Mouse (Mus musculus) heart, embryonic 12.5 days (tissue): ENCODE results near the gene Ccdc70. TPM values are rescaled to one million over a fixed set of nuclear protein-coding genes. Genes with fewer than 3 reads are reported as not detected.
"Not testable (repeated sequence)": the region's sequence is repeated elsewhere in the genome, so short reads cannot be mapped to it uniquely, and the experiment has no call there.

ENCODE experiments used
- ATAC-seq: fragments of 200-750 bp; cut with Nextera tagmentation; 2 replicates; pipeline ENCODE4 v1.8.0; 2017; ENCODE audit warnings: moderate TSS enrichment, moderate library complexity; ENCODE audit not compliant: insufficient number of reproducible peaks, low FRiP score
- H3K27ac ChIP-seq: fragments of 300-500 bp; sonication (generic); 2 replicates; pipeline ENCODE4 v1.5.1; 2016; ENCODE audit warnings: mild to moderate bottlenecking, moderate library complexity; ENCODE audit not compliant: poor library complexity, severe bottlenecking
- H3K27me3 ChIP-seq: fragments of 300-500 bp; sonication (generic); replicated peaks from 2 replicates; pipeline ENCODE4 v1.6.1; 2016; ENCODE audit warnings: mild to moderate bottlenecking, moderate library complexity
- H3K36me3 ChIP-seq: fragments of 300-500 bp; sonication (generic); 2 replicates; pipeline ENCODE4 v1.6.1; 2016; ENCODE audit warnings: mild to moderate bottlenecking, moderate library complexity
- H3K4me1 ChIP-seq: fragments of 300-500 bp; sonication (generic); replicated peaks from 2 replicates; pipeline ENCODE4 v1.6.1; 2016; ENCODE audit warnings: mild to moderate bottlenecking
- H3K4me2 ChIP-seq: fragments of 300-500 bp; sonication (generic); 2 replicates; pipeline ENCODE4 v1.6.1; 2016; ENCODE audit warnings: mild to moderate bottlenecking, moderate library complexity
- H3K4me3 ChIP-seq: fragments of 300-500 bp; sonication (generic); 2 replicates; pipeline ENCODE4 v1.5.1; 2016; ENCODE audit warnings: mild to moderate bottlenecking
- H3K9ac ChIP-seq: fragments of 300-500 bp; sonication (generic); 2 replicates; pipeline ENCODE4 v1.6.1; 2016; ENCODE audit warnings: mild to moderate bottlenecking, moderate library complexity
- H3K9me3 ChIP-seq: fragments of 300-500 bp; sonication (generic); replicated peaks from 2 replicates; pipeline ENCODE4 v1.6.1; 2016; ENCODE audit warnings: mild to moderate bottlenecking, moderate library complexity
- WGBS: fragments of 180-500 bp; shearing (Covaris S2); methylation state at CpG from one replicate; pipeline ENCODE4 v1.1.7; 2016; 5-methylcytosine and 5-hydroxymethylcytosine counted together
- polyA plus RNA-seq: library from polyadenylated mRNA; unstranded; fragments of >200 nt; fragmentation: Nextera tagmentation; extraction: Ambion mirVana; gene quantifications from 2 replicates; pipeline ENCODE4 v1.2.1, GENCODE M21; 2016

The Ccdc70 gene
- polyA plus RNA-seq: not detected in 2 replicates

- no peaks in the 10 kb centered on the region for H3K9me3 ChIP-seq
- H3K4me3 ChIP-seq: no peak within 1 kb of the TSS
- H3K27me3 ChIP-seq: no peaks in the 10 kb centered on the region
- H3K27ac ChIP-seq: no peak within 1 kb of the TSS
- ATAC-seq: no peak
- WGBS: 89% methylated on average over 3 of the region's 3 CpGs
- no peak within 1 kb of the TSS for H3K4me2 ChIP-seq
- H3K4me1 ChIP-seq: no peaks in the 10 kb centered on the region
- no peak within 1 kb of the TSS for H3K9ac ChIP-seq
- H3K36me3 ChIP-seq: no peaks in the 10 kb centered on the region
Observed at GRCm38 (mm10) chr8:21969475-21969874, at the start of gene Ccdc70. TSS of gene Ccdc70 (plus strand) at chr8:21969775.

GRCm38 (mm10) chr8:21930754-21931153, 38.8 kb upstream of the Ccdc70 start:
- not testable (repeated sequence) for ATAC-seq, H3K27me3 ChIP-seq, H3K27ac ChIP-seq, H3K9me3 ChIP-seq, H3K4me1 ChIP-seq, H3K9ac ChIP-seq, H3K4me2 ChIP-seq, H3K36me3 ChIP-seq, H3K4me3 ChIP-seq
- 79% methylated on average over 3 of the region's 3 CpGs for WGBS

GRCm38 (mm10) chr8:21932610-21933009, 37.0 kb upstream of the Ccdc70 start, which contains the start of gene Defb15:
TSS of gene Defb15 (minus strand) at chr8:21932710.
- Histone ChIP-seq H3K4me2 (no peak within 1 kb of the TSS), H3K4me1 (no peaks in the 10 kb centered on the region), H3K27me3 (no peaks in the 10 kb centered on the region), H3K9ac (no peak within 1 kb of the TSS), H3K9me3 (no peaks in the 10 kb centered on the region; the same call in 1 of the 2 replicates), H3K27ac (no peak within 1 kb of the TSS), H3K4me3 (no peak within 1 kb of the TSS), H3K36me3 (no peaks in the 10 kb centered on the region)
- 86% methylated on average over 6 of the region's 6 CpGs for WGBS
- ATAC-seq: no peak

GRCm38 (mm10) chr8:21938052-21938451, 31.5 kb upstream of the Ccdc70 start, which contains the start of gene Defb35:
TSS of gene Defb35 (plus strand) at chr8:21938352.
- not testable (repeated sequence) for H3K4me3 ChIP-seq, H3K4me2 ChIP-seq, H3K9me3 ChIP-seq, H3K36me3 ChIP-seq, H3K9ac ChIP-seq, H3K27ac ChIP-seq, ATAC-seq, H3K27me3 ChIP-seq, H3K4me1 ChIP-seq
- whole genome bisulfite sequencing: 74% methylated on average over 4 of the region's 4 CpGs

GRCm38 (mm10) chr8:21946462-21946861, 23.1 kb upstream of the Ccdc70 start, which contains the start of gene Defb13:
TSS of gene Defb13 (plus strand) at chr8:21946762.
- H3K27ac ChIP-seq: no peak within 1 kb of the TSS
- no peak within 1 kb of the TSS for H3K4me2 ChIP-seq
- no peaks in the 10 kb centered on the region for H3K9me3 ChIP-seq
- no peak within 1 kb of the TSS for H3K9ac ChIP-seq
- no peak for ATAC-seq
- WGBS: 77% methylated on average over 6 of the region's 6 CpGs
- H3K27me3 ChIP-seq: no peaks in the 10 kb centered on the region
- H3K36me3 ChIP-seq: no peaks in the 10 kb centered on the region
- no peaks in the 10 kb centered on the region for H3K4me1 ChIP-seq
- no peak within 1 kb of the TSS for H3K4me3 ChIP-seq

- no peaks in the 10 kb centered on the region for H3K27me3 ChIP-seq
- H3K4me3 ChIP-seq: no peak overlapping the region
- H3K9ac ChIP-seq: no peak overlapping the region
- no peaks in the 10 kb centered on the region for H3K9me3 ChIP-seq
- no peaks in the 10 kb centered on the region for H3K36me3 ChIP-seq
- ATAC-seq: no peak
- no peak overlapping the region for H3K4me2 ChIP-seq
- H3K4me1 ChIP-seq: no peaks in the 10 kb centered on the region
- WGBS: 62% methylated on average over 9 of the region's 9 CpGs
- no peak overlapping the region for H3K27ac ChIP-seq
Observed at GRCm38 (mm10) chr8:21947311-21948017, 22.1 kb upstream of the Ccdc70 start.

GRCm38 (mm10) chr8:21955321-21955720, 14.3 kb upstream of the Ccdc70 start:
- H3K27me3 ChIP-seq: no peaks in the 10 kb centered on the region
- no peaks in the 10 kb centered on the region for H3K4me1 ChIP-seq
- H3K4me2 ChIP-seq: no peak overlapping the region
- no peaks in the 10 kb centered on the region for H3K36me3 ChIP-seq
- H3K9ac ChIP-seq: no peak overlapping the region
- no peak overlapping the region for H3K4me3 ChIP-seq
- WGBS: 8% methylated on average over 9 of the region's 9 CpGs
- H3K27ac ChIP-seq: no peak overlapping the region
- no peak for ATAC-seq
- H3K9me3 ChIP-seq: no peaks in the 10 kb centered on the region

GRCm38 (mm10) chr8:21956336-21956735, 13.2 kb upstream of the Ccdc70 start:
- H3K4me1 ChIP-seq: no peaks in the 10 kb centered on the region
- no peak for ATAC-seq
- no peaks in the 10 kb centered on the region for H3K9me3 ChIP-seq
- WGBS: 80% methylated on average over 3 of the region's 3 CpGs
- no peak overlapping the region for H3K9ac ChIP-seq
- H3K36me3 ChIP-seq: no peaks in the 10 kb centered on the region
- no peak overlapping the region for H3K4me2 ChIP-seq
- H3K4me3 ChIP-seq: no peak overlapping the region
- no peak overlapping the region for H3K27ac ChIP-seq
- H3K27me3 ChIP-seq: no peaks in the 10 kb centered on the region

- no peak within 1 kb of the TSS for H3K9ac ChIP-seq
- no peak within 1 kb of the TSS for H3K4me3 ChIP-seq
- H3K36me3 ChIP-seq: no peaks in the 10 kb centered on the region
- no peak within 1 kb of the TSS for H3K27ac ChIP-seq
- H3K9me3 ChIP-seq: no peaks in the 10 kb centered on the region
- 75% methylated on average over 2 of the region's 2 CpGs for WGBS
- no peak within 1 kb of the TSS for H3K4me2 ChIP-seq
- no peaks in the 10 kb centered on the region for H3K27me3 ChIP-seq
- ATAC-seq: no peak
- no peaks in the 10 kb centered on the region for H3K4me1 ChIP-seq
Observed at GRCm38 (mm10) chr8:21958414-21958813, 11.2 kb upstream of the Ccdc70 start, which contains the start of gene Fam90a1a. TSS of gene Fam90a1a (plus strand) at chr8:21958714.

- WGBS: 48% methylated on average over 1 of the region's 1 CpGs
- no peak for ATAC-seq
- Histone ChIP-seq H3K4me2 (no peak overlapping the region), H3K9ac (no peak overlapping the region), H3K4me3 (no peak overlapping the region), H3K36me3 (no peaks in the 10 kb centered on the region), H3K27ac (no peak overlapping the region), H3K9me3 (no peaks in the 10 kb centered on the region), H3K27me3 (no peaks in the 10 kb centered on the region), H3K4me1 (no peaks in the 10 kb centered on the region)
Observed at GRCm38 (mm10) chr8:21966646-21967045, 2.9 kb upstream of the Ccdc70 start.

- ATAC-seq: no peak
- WGBS: 62% methylated on average over 4 of the region's 4 CpGs
- H3K9ac ChIP-seq: no peak overlapping the region
Observed at GRCm38 (mm10) chr8:21978193-21978592, 8.6 kb downstream of the Ccdc70 start.

More at GRCm38 (mm10) chr8:21978193-21978592, 8.6 kb downstream of the Ccdc70 start:
- H3K4me2 ChIP-seq: no peak overlapping the region
- no peaks in the 10 kb centered on the region for H3K9me3 ChIP-seq
- no peak overlapping the region for H3K4me3 ChIP-seq
- no peaks in the 10 kb centered on the region for H3K4me1 ChIP-seq
- no peaks in the 10 kb centered on the region for H3K36me3 ChIP-seq
- H3K27ac ChIP-seq: no peak overlapping the region
- no peaks in the 10 kb centered on the region for H3K27me3 ChIP-seq
